Mouse (Mus musculus) liver, embryonic 12.5 days (tissue): ENCODE data around the gene Fam13a. TPM values are rescaled to one million over a fixed set of nuclear protein-coding genes. Genes with fewer than 3 reads are reported as not detected.

Experiments
- ATAC-seq: fragments of 200-750 bp; cut with Nextera tagmentation; 2 replicates; pipeline ENCODE4 v1.8.0; 2017; ENCODE audit warnings: moderate number of reproducible peaks, mild to moderate bottlenecking, moderate library complexity
- H3K27ac ChIP-seq: fragments of 300-500 bp; sonication (generic); 2 replicates; pipeline ENCODE4 v1.5.1; 2016; ENCODE audit warnings: mild to moderate bottlenecking
- H3K27me3 ChIP-seq: fragments of 300-500 bp; sonication (generic); replicated peaks from 2 replicates; pipeline ENCODE4 v1.6.1; 2016; ENCODE audit warnings: mild to moderate bottlenecking, moderate library complexity
- H3K36me3 ChIP-seq: fragments of 300-500 bp; sonication (generic); 2 replicates; pipeline ENCODE4 v1.6.1; 2016; ENCODE audit warnings: mild to moderate bottlenecking, moderate library complexity
- H3K4me1 ChIP-seq: fragments of 300-500 bp; sonication (generic); 2 replicates; pipeline ENCODE4 v1.6.1; 2016
- H3K4me2 ChIP-seq: fragments of 300-500 bp; sonication (generic); 2 replicates; pipeline ENCODE4 v1.6.1; 2016; ENCODE audit warnings: mild to moderate bottlenecking, moderate library complexity
- H3K4me3 ChIP-seq: fragments of 300-500 bp; sonication (generic); 2 replicates; pipeline ENCODE4 v1.5.1; 2016; ENCODE audit warnings: mild to moderate bottlenecking, moderate library complexity
- H3K9ac ChIP-seq: fragments of 300-500 bp; sonication (generic); 2 replicates; pipeline ENCODE4 v1.6.1; 2016; ENCODE audit warnings: mild to moderate bottlenecking, moderate library complexity
- H3K9me3 ChIP-seq: fragments of 300-500 bp; sonication (generic); replicated peaks from 2 replicates; pipeline ENCODE4 v1.6.1; 2016; ENCODE audit warnings: mild to moderate bottlenecking, moderate library complexity
- WGBS: fragments of 180-500 bp; shearing (Covaris S2); methylation state at CpG from one replicate; pipeline ENCODE4 v1.1.7; 2016; ENCODE audit not compliant: insufficient replicate concordance; 5-methylcytosine and 5-hydroxymethylcytosine counted together
- polyA plus RNA-seq: library from polyadenylated mRNA; unstranded; fragments of >200 nt; fragmentation: Nextera tagmentation; extraction: Ambion mirVana; gene quantifications from 2 replicates; pipeline ENCODE4 v1.2.1, GENCODE M21; 2016

The Fam13a gene
- polyA plus RNA-seq, 1 experiment from 2014 or later: 0.54 TPM

DNA sequence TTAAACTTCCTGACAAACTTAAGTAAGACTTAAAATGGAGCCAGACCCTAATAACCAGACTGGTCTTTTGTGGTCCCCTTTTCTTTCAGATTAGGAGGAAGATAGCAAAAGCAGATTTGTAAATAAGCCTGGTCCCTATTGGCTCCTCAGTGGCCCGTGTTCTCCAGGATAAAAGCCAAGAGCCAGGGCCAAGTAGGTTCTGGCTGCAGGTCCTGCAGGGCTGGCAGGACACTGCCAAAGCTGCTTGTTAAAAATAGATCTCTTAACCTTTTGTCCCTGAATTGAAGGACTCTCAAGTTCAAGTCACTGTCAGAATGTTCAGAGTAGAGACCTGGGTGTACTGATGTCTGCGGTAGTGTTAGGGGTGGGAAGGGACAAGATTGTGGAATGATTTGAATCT is 96.5 kb downstream of the Fam13a start:
- no peaks in the 10 kb centered on the region for H3K36me3 ChIP-seq
- no peak for ATAC-seq
- no peaks in the 10 kb centered on the region for H3K4me1 ChIP-seq
- no peak overlapping the region for H3K27ac ChIP-seq
- no peaks in the 10 kb centered on the region for H3K9me3 ChIP-seq
- H3K27me3 ChIP-seq: no peaks in the 10 kb centered on the region
- H3K4me3 ChIP-seq: no peak overlapping the region
- no peak overlapping the region for H3K9ac ChIP-seq
- H3K4me2 ChIP-seq: no peak overlapping the region
- WGBS: 59% methylated on average over 2 of the region's 2 CpGs

GRCm38 (mm10) chr6:58922511-58922910 is 101.8 kb downstream of the Fam13a start:
- Histone ChIP-seq H3K4me1 (no peaks in the 10 kb centered on the region), H3K36me3 (no peaks in the 10 kb centered on the region), H3K4me3 (no peak overlapping the region), H3K9me3 (no peaks in the 10 kb centered on the region), H3K4me2 (no peak overlapping the region), H3K27me3 (no peaks in the 10 kb centered on the region), H3K9ac (no peak overlapping the region), H3K27ac (no peak overlapping the region)
- 71% methylated on average over 5 of the region's 5 CpGs for WGBS
- no peak for ATAC-seq

DNA sequence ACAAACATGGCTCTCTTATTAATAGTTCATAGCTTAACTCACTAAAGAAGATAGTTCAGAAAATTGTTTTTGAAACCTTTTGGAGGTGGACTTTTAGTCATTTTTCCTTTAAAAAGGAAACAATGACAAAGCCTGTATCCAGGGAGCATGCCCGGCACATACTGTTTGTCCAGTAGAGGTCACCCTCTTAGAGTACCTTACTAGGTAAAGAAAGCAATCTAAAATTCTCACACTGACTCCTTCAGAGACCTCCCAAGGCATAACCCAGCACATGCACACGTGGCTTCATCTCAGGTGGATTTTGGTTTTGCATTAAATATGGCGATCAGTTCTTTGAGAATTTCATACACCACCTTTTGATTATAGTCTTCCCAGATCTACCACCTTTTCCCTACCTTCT is 102.7 kb downstream of the Fam13a start:
- no peaks in the 10 kb centered on the region for H3K9me3 ChIP-seq
- H3K4me3 ChIP-seq: no peak overlapping the region
- ATAC-seq: no peak
- H3K27me3 ChIP-seq: no peaks in the 10 kb centered on the region
- 41% methylated on average over 3 of the region's 3 CpGs for WGBS
- H3K4me2 ChIP-seq: no peak overlapping the region
- H3K9ac ChIP-seq: no peak overlapping the region
- H3K4me1 ChIP-seq: no peaks in the 10 kb centered on the region
- H3K36me3 ChIP-seq: no peaks in the 10 kb centered on the region
- H3K27ac ChIP-seq: no peak overlapping the region

- no peak for ATAC-seq
- H3K9ac ChIP-seq: no peak overlapping the region
- H3K27me3 ChIP-seq: no peaks in the 10 kb centered on the region
- no peaks in the 10 kb centered on the region for H3K4me1 ChIP-seq
- no peaks in the 10 kb centered on the region for H3K36me3 ChIP-seq
- WGBS: 69% methylated on average over 6 of the region's 6 CpGs
- no peaks in the 10 kb centered on the region for H3K9me3 ChIP-seq
- H3K27ac ChIP-seq: no peak overlapping the region
- H3K4me2 ChIP-seq: no peak overlapping the region
- no peak overlapping the region for H3K4me3 ChIP-seq
Observed at GRCm38 (mm10) chr6:58920735-58921134, 103.6 kb downstream of the Fam13a start.

DNA sequence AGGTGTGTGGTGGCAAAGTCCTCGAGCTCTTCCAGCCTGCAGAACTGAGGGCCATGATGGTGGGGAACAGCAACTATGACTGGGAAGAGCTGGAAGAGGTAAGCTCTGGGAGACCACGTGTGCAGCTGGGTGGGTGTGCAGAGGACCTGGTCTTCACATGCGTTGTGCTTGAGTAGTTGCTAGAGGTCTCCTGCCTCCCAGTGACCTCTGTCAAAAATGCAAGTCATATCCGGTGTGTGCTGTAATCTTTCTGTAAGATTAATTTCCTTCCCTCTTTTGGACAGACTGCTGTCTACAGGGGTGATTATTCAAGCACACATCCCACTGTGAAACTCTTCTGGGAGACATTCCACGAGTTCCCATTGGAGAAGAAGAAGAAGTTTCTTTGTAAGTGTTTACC is 107.9 kb downstream of the Fam13a start:
- H3K4me2 ChIP-seq: no peak overlapping the region
- no peaks in the 10 kb centered on the region for H3K4me1 ChIP-seq
- no peak for ATAC-seq
- no peak overlapping the region for H3K4me3 ChIP-seq
- 42% methylated on average over 5 of the region's 5 CpGs for WGBS
- H3K9me3 ChIP-seq: no peaks in the 10 kb centered on the region
- no peak overlapping the region for H3K9ac ChIP-seq
- no peaks in the 10 kb centered on the region for H3K27me3 ChIP-seq
- H3K36me3 ChIP-seq: no peaks in the 10 kb centered on the region
- H3K27ac ChIP-seq: no peak overlapping the region

DNA sequence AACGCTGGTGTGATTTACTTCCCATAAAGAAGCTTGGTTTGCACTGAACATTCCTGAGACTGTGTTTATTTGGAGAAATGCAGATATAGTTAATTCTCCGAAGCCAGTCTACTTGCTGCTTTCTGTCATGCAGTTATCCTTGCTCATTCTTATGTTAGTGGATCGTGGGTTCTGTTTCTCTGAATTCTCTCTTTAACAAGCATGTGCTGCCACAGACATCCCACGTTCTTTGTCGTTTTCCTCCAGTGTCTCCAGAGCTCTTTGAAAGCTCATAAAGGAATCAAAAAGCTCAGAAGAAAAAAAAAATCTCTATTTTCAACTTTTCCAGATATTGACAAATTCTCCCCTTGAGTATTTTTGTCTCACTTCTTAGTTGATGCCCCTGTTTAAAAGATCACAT is 110.4 kb downstream of the Fam13a start:
- WGBS: 64% methylated on average over 5 of the region's 5 CpGs
- Histone ChIP-seq H3K4me2 (no peak overlapping the region), H3K27ac (no peak overlapping the region), H3K36me3 (no peaks in the 10 kb centered on the region), H3K27me3 (no peaks in the 10 kb centered on the region), H3K9me3 (no peaks in the 10 kb centered on the region), H3K4me1 (no peaks in the 10 kb centered on the region), H3K9ac (no peak overlapping the region), H3K4me3 (no peak overlapping the region)
- no peak for ATAC-seq

DNA sequence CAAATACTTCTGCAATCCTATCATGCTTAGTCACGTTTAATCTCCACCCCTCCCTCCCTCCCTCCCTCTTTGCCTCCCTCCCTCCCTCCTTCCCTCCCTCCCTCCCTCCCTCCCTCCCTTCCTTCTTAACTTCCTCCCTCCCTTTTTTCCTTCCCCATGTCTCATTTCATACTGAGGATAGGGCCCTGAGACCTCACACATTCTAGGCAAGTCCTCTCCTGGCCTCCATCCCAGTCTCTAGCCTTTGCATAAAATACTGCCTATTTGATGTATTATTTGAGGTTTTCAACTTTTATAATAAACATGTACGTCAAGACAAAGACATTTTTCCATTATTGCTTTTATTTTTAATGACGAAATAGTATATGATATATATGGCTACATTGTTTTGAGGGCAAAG is 110.8 kb downstream of the Fam13a start:
- Histone ChIP-seq H3K9ac (no peak overlapping the region), H3K4me2 (no peak overlapping the region), H3K36me3 (no peaks in the 10 kb centered on the region), H3K4me3 (no peak overlapping the region), H3K4me1 (no peaks in the 10 kb centered on the region), H3K27ac (no peak overlapping the region), H3K9me3 (no peaks in the 10 kb centered on the region), H3K27me3 (no peaks in the 10 kb centered on the region)
- WGBS: 57% methylated on average over 3 of the region's 3 CpGs
- no peak for ATAC-seq

GRCm38 (mm10) chr6:58912842-58913241 is 111.5 kb downstream of the Fam13a start:
- no peak overlapping the region for H3K9ac ChIP-seq
- no peak overlapping the region for H3K27ac ChIP-seq
- no peak overlapping the region for H3K4me2 ChIP-seq
- no peaks in the 10 kb centered on the region for H3K36me3 ChIP-seq
- H3K4me3 ChIP-seq: no peak overlapping the region
- ATAC-seq: no peak
- no peaks in the 10 kb centered on the region for H3K9me3 ChIP-seq
- 52% methylated on average over 5 of the region's 5 CpGs for WGBS
- no peaks in the 10 kb centered on the region for H3K27me3 ChIP-seq
- H3K4me1 ChIP-seq: no peaks in the 10 kb centered on the region

- peaks cover 16% of the 10 kb centered on the region for H3K27me3 ChIP-seq
- H3K4me2 ChIP-seq: no peak overlapping the region
- WGBS: 71% methylated on average over 2 of the region's 2 CpGs
- peaks cover 7% of the 10 kb centered on the region; the same call in 1 of the 2 replicates for H3K9me3 ChIP-seq
- no peak overlapping the region for H3K27ac ChIP-seq
- no peak overlapping the region for H3K9ac ChIP-seq
- no peak overlapping the region for H3K4me3 ChIP-seq
- no peak for ATAC-seq
- H3K36me3 ChIP-seq: peaks cover 2% of the 10 kb centered on the region; the same call in 1 of the 2 replicates
- H3K4me1 ChIP-seq: no peaks in the 10 kb centered on the region
Observed at GRCm38 (mm10) chr6:58907791-58908190, 116.6 kb downstream of the Fam13a start.

- ATAC-seq: no peak
- peaks cover 2% of the 10 kb centered on the region; the same call in 1 of the 2 replicates for H3K36me3 ChIP-seq
- peak overlapping the region; percentile 34; the same call in 1 of the 2 replicates for H3K4me3 ChIP-seq
- H3K27ac ChIP-seq: no peak overlapping the region
- WGBS: 77% methylated on average over 8 of the region's 8 CpGs
- H3K4me1 ChIP-seq: no peaks in the 10 kb centered on the region
- peaks cover 7% of the 10 kb centered on the region; the same call in 1 of the 2 replicates for H3K9me3 ChIP-seq
- no peak overlapping the region for H3K9ac ChIP-seq
- peaks cover 16% of the 10 kb centered on the region for H3K27me3 ChIP-seq
- H3K4me2 ChIP-seq: peak overlapping the region; percentile 59
Observed at GRCm38 (mm10) chr6:58907336-58907735, 117.0 kb downstream of the Fam13a start.

- Histone ChIP-seq H3K27me3 (peaks cover 16% of the 10 kb centered on the region), H3K9ac (no peak within 1 kb of the TSS), H3K4me1 (no peaks in the 10 kb centered on the region), H3K36me3 (peaks cover 2% of the 10 kb centered on the region; the same call in 1 of the 2 replicates), H3K4me3 (peak within 1 kb of the TSS; percentile 34), H3K4me2 (peak within 1 kb of the TSS; percentile 59), H3K27ac (no peak within 1 kb of the TSS), H3K9me3 (peaks cover 7% of the 10 kb centered on the region; the same call in 1 of the 2 replicates)
- ATAC-seq: no peak
- 47% methylated on average over 34 of the region's 34 CpGs for WGBS
Observed at GRCm38 (mm10) chr6:58906852-58907261, 117.5 kb downstream of the Fam13a start, which contains the start of gene Nap1l5. Gene Nap1l5, minus strand, starts transcription at chr6:58907076.

DNA sequence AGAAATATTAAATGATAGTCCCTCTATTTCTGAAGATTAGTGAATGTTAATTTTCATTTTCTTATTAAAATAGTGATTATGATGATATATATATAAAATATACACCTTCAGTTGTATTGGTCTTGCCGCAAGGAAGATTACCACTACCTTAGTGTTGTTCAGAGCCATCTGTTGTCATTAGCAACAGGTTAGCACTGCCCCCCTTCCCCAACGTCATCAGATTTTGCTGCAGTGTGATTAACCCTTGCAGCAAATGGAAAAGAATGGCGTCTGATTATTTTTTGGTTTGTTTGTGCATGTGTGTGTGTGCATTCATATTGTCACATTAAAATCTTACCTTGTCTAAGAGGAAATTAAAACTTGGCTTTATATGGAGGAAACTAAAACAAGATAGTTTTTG is 119.8 kb downstream of the Fam13a start:
- WGBS: 49% methylated on average over 3 of the region's 3 CpGs
- no peaks in the 10 kb centered on the region for H3K4me1 ChIP-seq
- H3K36me3 ChIP-seq: peaks cover 2% of the 10 kb centered on the region; the same call in 1 of the 2 replicates
- no peak overlapping the region for H3K9ac ChIP-seq
- H3K27ac ChIP-seq: no peak overlapping the region
- H3K4me2 ChIP-seq: no peak overlapping the region
- no peak overlapping the region for H3K4me3 ChIP-seq
- no peak for ATAC-seq
- peaks cover 7% of the 10 kb centered on the region; the same call in 1 of the 2 replicates for H3K9me3 ChIP-seq
- peaks cover 16% of the 10 kb centered on the region for H3K27me3 ChIP-seq

- no peaks in the 10 kb centered on the region for H3K4me1 ChIP-seq
- no peak overlapping the region for H3K9ac ChIP-seq
- peaks cover 2% of the 10 kb centered on the region; the same call in 1 of the 2 replicates for H3K36me3 ChIP-seq
- no peak overlapping the region for H3K4me3 ChIP-seq
- peaks cover 16% of the 10 kb centered on the region for H3K27me3 ChIP-seq
- ATAC-seq: no peak
- no peak overlapping the region for H3K4me2 ChIP-seq
- no peak overlapping the region for H3K27ac ChIP-seq
- peaks cover 7% of the 10 kb centered on the region; the same call in 1 of the 2 replicates for H3K9me3 ChIP-seq
- 41% methylated on average over 8 of the region's 8 CpGs for WGBS
Observed at GRCm38 (mm10) chr6:58903171-58903570, 121.2 kb downstream of the Fam13a start.
